Mouse (Mus musculus): ENCODE data around the gene Rnf41. TPM values are rescaled to one million over a fixed set of nuclear protein-coding genes. Genes with fewer than 3 reads are reported as not detected.

Rnf41 gene
- polyA plus RNA-seq, 1 experiment from 2014 or later = 35.2 TPM

DNA sequence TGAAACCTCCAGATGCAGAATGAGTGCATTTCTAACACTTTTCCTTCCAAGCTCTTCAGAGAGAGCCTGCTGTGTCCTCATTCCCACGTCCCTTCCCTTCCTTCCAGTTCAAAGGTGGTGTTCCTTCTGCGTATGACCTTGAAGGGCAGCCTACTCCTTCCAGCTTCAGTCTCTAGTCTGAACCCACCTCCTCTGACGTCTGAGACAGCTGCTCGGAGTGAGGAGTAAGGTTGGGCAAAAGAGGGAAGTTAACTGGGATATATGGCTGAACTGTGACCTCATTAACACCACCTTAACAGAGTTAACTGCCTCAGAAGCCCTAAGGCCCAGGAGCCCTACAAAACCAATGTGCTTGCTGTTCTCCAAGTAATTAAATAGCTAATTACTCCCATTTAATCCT is 40.9 kb upstream of the Rnf41 start:
- Histone ChIP-seq H3K4me3 (ENCODE audit: low read depth, low read length) (no peak overlapping the region), H3K27me3 (replicated peaks; ENCODE audit: control insufficient read depth, insufficient read depth, low read length) (no peaks in the 10 kb centered on the region), H3K4me2 (ENCODE audit: low read depth, low read length) (no peak overlapping the region), H3K9ac (ENCODE audit: low read depth, low read length) (no peak overlapping the region), H3K9me3 (ENCODE audit: control insufficient read depth, low read length) (no peaks in the 10 kb centered on the region), H3K36me3 (ENCODE audit: control insufficient read depth, insufficient read depth, low read length) (no peaks in the 10 kb centered on the region; the same call in 1 of the 2 replicates), H3K27ac (replicated peaks; ENCODE audit: low read depth, low read length) (no peak overlapping the region), H3K4me1 (ENCODE audit: control insufficient read depth, insufficient read depth, low read length) (peaks cover 4% of the 10 kb centered on the region; the same call in 1 of the 2 replicates)
- 51% methylated on average over 4 of the region's 4 CpGs for WGBS
- ATAC-seq (ENCODE audit: low read depth) (no peak), DNase-seq (ENCODE audit: low spot score) (no peak)

DNA sequence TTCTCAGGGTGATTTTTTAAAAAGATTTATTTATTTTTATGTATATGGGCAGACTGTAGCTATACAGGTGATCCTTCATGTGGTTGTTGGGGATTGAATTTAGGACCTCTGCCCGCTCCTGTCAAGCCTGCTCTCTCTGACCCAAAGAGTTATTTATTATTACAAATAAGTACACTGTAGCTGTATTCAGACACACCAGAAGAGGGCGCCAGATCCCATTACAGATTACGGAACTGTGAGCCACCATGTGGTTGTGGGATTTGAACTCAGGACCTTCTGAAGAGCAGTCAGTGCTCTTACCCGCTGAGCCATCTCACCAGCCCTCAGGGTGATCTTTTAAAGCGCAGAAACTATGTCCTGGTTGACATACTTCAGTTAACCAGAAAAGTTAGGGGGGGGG is 39.3 kb upstream of the Rnf41 start:
- H3K27ac ChIP-seq (replicated peaks; ENCODE audit: low read depth, low read length) = no peak overlapping the region
- H3K9me3 ChIP-seq (ENCODE audit: control insufficient read depth, low read length) = no peaks in the 10 kb centered on the region
- 83% methylated on average over 5 of the region's 5 CpGs for WGBS
- peaks cover 4% of the 10 kb centered on the region; the same call in 1 of the 2 replicates for H3K4me1 ChIP-seq (ENCODE audit: control insufficient read depth, insufficient read depth, low read length)
- no peaks in the 10 kb centered on the region for H3K27me3 ChIP-seq (replicated peaks; ENCODE audit: control insufficient read depth, insufficient read depth, low read length)
- ATAC-seq (ENCODE audit: low read depth) (no peak), DNase-seq (ENCODE audit: low spot score) (no peak)
- no peaks in the 10 kb centered on the region for H3K36me3 ChIP-seq (ENCODE audit: control insufficient read depth, insufficient read depth, low read length)
- no peak overlapping the region for H3K4me2 ChIP-seq (ENCODE audit: low read depth, low read length)
- H3K9ac ChIP-seq (ENCODE audit: low read depth, low read length) = no peak overlapping the region
- no peak overlapping the region for H3K4me3 ChIP-seq (ENCODE audit: low read depth, low read length)

DNA sequence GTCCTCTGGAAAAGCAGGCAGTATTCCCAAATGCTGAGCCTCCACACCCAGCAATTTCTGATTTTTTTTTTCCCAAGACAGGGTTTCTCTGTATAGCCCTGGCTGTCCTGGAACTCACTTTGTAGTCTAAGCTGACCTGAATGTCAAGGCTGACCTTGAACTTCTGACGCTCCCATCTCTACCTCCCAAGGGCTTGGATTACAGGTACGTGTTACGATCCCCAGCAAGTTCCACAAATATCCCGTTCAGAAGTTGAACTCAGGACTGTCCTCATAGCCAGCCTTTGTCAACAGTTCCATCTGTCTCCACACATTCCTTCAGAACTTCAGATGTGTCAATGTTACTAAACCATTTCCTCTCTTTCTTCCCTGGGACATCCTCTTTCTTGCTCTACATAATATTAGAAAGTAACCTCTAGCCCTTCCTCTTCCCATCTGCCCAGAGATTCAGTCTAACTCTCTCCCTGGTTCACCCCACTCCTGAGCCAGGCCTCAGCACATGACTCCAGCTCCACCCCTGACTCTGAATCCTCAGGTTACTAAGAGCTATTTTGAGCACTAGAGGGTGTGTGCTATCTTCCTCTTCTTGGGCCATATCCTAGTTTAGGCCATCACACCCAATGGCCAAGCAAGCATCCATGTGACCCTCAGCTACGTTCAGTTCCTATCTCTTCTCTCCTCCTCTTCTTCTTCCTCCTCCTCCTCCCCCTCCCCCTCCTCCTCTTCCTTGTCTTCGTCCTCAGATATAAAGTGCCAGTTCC is 38.3 kb upstream of the Rnf41 start:
- no peak overlapping the region for H3K4me2 ChIP-seq (ENCODE audit: low read depth, low read length)
- WGBS = 73% methylated on average over 6 of the region's 6 CpGs
- H3K27me3 ChIP-seq (replicated peaks; ENCODE audit: control insufficient read depth, insufficient read depth, low read length) = no peaks in the 10 kb centered on the region
- H3K4me1 ChIP-seq (ENCODE audit: control insufficient read depth, insufficient read depth, low read length) = peaks cover 3% of the 10 kb centered on the region
- no peak overlapping the region for H3K9ac ChIP-seq (ENCODE audit: low read depth, low read length)
- H3K4me3 ChIP-seq (ENCODE audit: low read depth, low read length) = no peak overlapping the region
- H3K36me3 ChIP-seq (ENCODE audit: control insufficient read depth, insufficient read depth, low read length) = no peaks in the 10 kb centered on the region
- no peaks in the 10 kb centered on the region for H3K9me3 ChIP-seq (ENCODE audit: control insufficient read depth, low read length)
- H3K27ac ChIP-seq (replicated peaks; ENCODE audit: low read depth, low read length) = no peak overlapping the region
- ATAC-seq (ENCODE audit: low read depth) = no peak
- no peak for DNase-seq (ENCODE audit: low spot score)

DNA sequence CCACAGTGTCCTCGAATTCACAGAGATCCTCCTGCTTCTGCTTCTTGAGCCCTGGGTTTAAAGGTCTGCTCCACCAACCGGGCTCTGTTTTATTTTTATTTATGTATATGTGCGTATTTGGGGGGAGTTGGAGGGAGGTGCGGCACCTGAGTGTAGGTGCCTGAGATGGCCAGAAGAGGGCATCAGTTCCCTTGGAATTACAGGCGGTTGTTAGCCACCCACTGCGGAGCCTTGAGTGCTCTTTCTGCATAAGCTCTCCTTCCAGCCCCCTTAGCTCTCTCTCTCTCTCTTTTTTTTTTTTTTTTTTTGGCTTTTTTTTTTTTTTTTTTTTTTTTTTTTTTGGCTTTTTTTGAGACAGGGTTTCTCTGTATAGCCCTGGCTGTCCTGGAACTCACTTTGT is 37.1 kb upstream of the Rnf41 start:
- no peak for ATAC-seq (ENCODE audit: low read depth)
- Histone ChIP-seq H3K4me1 (ENCODE audit: control insufficient read depth, insufficient read depth, low read length) (peaks cover 8% of the 10 kb centered on the region), H3K9me3 (ENCODE audit: control insufficient read depth, low read length) (no peaks in the 10 kb centered on the region), H3K4me2 (ENCODE audit: low read depth, low read length) (no peak overlapping the region), H3K9ac (ENCODE audit: low read depth, low read length) (no peak overlapping the region), H3K36me3 (ENCODE audit: control insufficient read depth, insufficient read depth, low read length) (peaks cover 12% of the 10 kb centered on the region), H3K4me3 (ENCODE audit: low read depth, low read length) (no peak overlapping the region), H3K27ac (replicated peaks; ENCODE audit: low read depth, low read length) (no peak overlapping the region), H3K27me3 (replicated peaks; ENCODE audit: control insufficient read depth, insufficient read depth, low read length) (no peaks in the 10 kb centered on the region)
- DNase-seq (ENCODE audit: low spot score) = no peak
- WGBS = 77% methylated on average over 6 of the region's 6 CpGs

DNA sequence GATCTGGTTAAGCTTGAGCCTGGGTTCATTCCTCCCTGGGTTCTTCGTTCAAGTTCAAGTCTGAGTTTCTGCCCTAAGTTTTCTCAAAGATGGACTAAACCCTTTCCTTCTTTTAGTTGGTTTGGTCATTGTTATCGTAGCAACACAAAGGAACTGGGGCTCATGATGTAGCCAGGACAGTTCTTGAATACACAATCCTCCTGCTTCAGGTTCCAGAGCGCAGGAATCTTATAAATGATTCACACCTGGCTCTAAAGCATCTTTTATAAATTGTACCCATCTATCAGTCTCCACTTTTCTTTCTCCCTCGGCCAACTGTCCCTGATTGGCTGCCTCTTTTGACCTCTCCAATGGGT is 35.4 kb upstream of the Rnf41 start:
- no peaks in the 10 kb centered on the region for H3K27me3 ChIP-seq (replicated peaks; ENCODE audit: control insufficient read depth, insufficient read depth, low read length)
- peak overlapping the region; percentile 75 for H3K4me3 ChIP-seq (ENCODE audit: low read depth, low read length)
- 44% methylated on average over 4 of the region's 4 CpGs for WGBS
- H3K9me3 ChIP-seq (ENCODE audit: control insufficient read depth, low read length) = no peaks in the 10 kb centered on the region
- H3K36me3 ChIP-seq (ENCODE audit: control insufficient read depth, insufficient read depth, low read length) = peaks cover 28% of the 10 kb centered on the region
- ATAC-seq (ENCODE audit: low read depth) (no peak), DNase-seq (ENCODE audit: low spot score) (no peak)
- H3K4me2 ChIP-seq (ENCODE audit: low read depth, low read length) = peak overlapping the region; percentile 74
- peaks cover 8% of the 10 kb centered on the region for H3K4me1 ChIP-seq (ENCODE audit: control insufficient read depth, insufficient read depth, low read length)
- H3K9ac ChIP-seq (ENCODE audit: low read depth, low read length) = peak overlapping the region; percentile 96
- peak overlapping the region; percentile 97 for H3K27ac ChIP-seq (replicated peaks; ENCODE audit: low read depth, low read length)

DNA sequence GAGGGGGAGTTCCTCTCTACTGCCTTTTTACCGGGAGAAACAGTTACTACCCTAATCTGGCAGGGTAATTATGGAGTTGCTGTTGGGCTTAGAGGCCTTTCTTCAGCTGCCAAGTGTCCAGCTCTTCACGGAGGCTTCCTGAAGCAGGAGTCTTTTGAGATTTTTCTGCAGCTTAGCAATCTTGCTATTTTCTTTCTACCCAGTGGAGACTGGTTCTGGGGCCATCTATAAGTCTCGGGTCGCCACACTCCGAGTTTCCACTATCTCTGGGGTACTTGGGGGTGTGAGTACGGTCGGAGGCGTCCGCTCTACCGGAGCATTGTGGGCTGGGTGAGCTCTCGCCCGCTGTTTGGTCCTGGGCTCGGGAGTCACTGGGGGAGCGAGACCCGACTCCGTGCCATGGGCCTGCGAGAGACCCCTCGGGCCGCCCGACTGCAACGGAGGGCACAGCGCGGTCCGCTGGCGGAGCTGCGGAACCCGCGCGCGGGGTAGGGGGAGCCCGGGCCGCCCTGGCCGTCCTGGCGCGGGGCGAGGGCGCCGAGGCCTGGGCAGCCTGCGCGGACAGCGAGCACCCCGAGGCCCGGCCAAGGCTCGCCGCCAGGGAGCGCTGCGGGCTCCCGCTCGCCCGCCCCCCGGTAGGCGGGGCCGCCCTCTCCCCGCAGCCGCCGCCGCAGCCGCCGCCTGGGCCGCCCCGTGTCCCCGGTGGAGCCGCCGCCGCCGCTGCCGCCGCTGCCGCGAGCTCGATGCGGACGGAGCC is 34.8 kb upstream of the Rnf41 start, which contains the start of gene Ankrd52:
TSS of gene Ankrd52 (plus strand) at position 661 of the 757 bp plus-strand sequence.
- Histone ChIP-seq H3K9me3 (ENCODE audit: control insufficient read depth, low read length) (no peaks in the 10 kb centered on the region), H3K4me2 (ENCODE audit: low read depth, low read length) (peak within 1 kb of the TSS; percentile 74), H3K36me3 (ENCODE audit: control insufficient read depth, insufficient read depth, low read length) (peaks cover 33% of the 10 kb centered on the region), H3K27me3 (replicated peaks; ENCODE audit: control insufficient read depth, insufficient read depth, low read length) (no peaks in the 10 kb centered on the region), H3K9ac (ENCODE audit: low read depth, low read length) (peak within 1 kb of the TSS; percentile 96), H3K4me1 (ENCODE audit: control insufficient read depth, insufficient read depth, low read length) (peaks cover 8% of the 10 kb centered on the region), H3K4me3 (ENCODE audit: low read depth, low read length) (peak within 1 kb of the TSS; percentile 75), H3K27ac (replicated peaks; ENCODE audit: low read depth, low read length) (peak within 1 kb of the TSS; percentile 97)
- ATAC-seq (ENCODE audit: low read depth) (peak; percentile 93), DNase-seq (ENCODE audit: low spot score) (peak; percentile 87)
- under 1% methylated on average over 32 of the region's 73 CpGs for WGBS

DNA sequence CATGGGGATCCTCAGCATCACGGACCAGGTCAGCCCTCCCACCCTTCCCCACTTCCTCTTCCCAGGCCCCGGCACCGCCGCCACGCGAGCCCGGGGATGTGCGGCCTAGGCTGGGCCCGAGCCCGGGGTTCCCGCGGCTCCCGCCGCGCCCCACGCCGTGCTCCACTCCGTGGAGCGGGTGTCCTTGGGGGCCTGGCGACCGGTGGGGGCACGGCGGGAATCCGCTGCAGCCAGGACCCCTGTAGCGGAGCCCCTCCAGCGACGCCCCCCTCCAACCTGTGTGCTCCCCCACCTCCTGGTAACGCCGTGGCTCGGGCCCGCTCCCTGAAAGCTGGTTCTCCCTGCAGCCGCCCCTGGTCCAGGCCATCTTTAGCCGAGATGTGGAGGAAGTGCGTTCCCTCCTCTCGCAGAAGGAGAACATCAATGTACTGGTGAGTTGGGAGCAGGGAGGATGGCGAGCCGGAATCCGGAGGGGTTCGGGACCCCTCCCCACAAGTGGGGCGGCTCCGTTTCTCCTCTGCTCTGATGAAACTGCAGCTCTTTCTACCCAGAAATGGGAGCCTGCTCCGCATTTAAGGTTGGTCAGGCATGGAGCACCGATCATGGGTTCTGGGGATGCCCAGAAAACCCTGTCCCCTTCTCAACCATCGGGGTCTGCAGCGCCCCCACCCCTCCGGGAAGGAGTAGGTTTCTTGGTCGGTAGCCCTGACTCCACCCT is 34.1 kb upstream of the Rnf41 start:
- DNase-seq (ENCODE audit: low spot score) = peak; percentile 72
- peak overlapping the region; percentile 75 for H3K4me3 ChIP-seq (ENCODE audit: low read depth, low read length)
- H3K27ac ChIP-seq (replicated peaks; ENCODE audit: low read depth, low read length) = peak overlapping the region; percentile 97
- peak; percentile 71 for ATAC-seq (ENCODE audit: low read depth)
- H3K9me3 ChIP-seq (ENCODE audit: control insufficient read depth, low read length) = no peaks in the 10 kb centered on the region
- peaks cover 40% of the 10 kb centered on the region for H3K36me3 ChIP-seq (ENCODE audit: control insufficient read depth, insufficient read depth, low read length)
- peak overlapping the region; percentile 74 for H3K4me2 ChIP-seq (ENCODE audit: low read depth, low read length)
- peaks cover 8% of the 10 kb centered on the region for H3K4me1 ChIP-seq (ENCODE audit: control insufficient read depth, insufficient read depth, low read length)
- 1% methylated on average over 17 of the region's 47 CpGs for WGBS
- no peaks in the 10 kb centered on the region for H3K27me3 ChIP-seq (replicated peaks; ENCODE audit: control insufficient read depth, insufficient read depth, low read length)
- peak overlapping the region; percentile 96 for H3K9ac ChIP-seq (ENCODE audit: low read depth, low read length)

DNA sequence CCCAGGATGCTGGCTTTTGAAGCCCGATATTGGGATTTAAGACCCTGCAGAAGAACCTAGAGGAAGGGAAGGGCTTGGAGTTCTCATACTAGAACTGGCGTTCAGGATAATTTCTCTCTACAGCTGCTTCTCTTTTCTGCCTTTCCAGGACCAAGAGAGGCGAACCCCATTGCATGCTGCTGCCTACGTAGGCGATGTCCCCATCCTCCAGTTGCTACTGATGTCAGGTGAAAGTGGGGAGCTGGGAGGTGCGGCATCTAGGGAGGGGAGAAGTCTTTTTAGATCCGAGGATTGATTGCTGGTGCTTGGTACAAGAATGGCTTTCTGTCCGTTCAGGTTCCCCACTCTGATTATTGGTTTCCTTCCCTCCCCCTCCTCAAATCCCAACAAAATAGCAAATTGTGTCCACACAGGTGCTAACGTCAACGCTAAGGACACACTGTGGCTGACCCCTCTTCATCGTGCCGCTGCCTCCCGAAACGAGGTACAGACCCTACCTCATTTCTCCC is 33.5 kb upstream of the Rnf41 start:
- H3K4me1 ChIP-seq (ENCODE audit: control insufficient read depth, insufficient read depth, low read length) = peaks cover 8% of the 10 kb centered on the region
- 52% methylated on average over 14 of the region's 14 CpGs for WGBS
- H3K27me3 ChIP-seq (replicated peaks; ENCODE audit: control insufficient read depth, insufficient read depth, low read length) = no peaks in the 10 kb centered on the region
- peak overlapping the region; percentile 74 for H3K4me2 ChIP-seq (ENCODE audit: low read depth, low read length)
- H3K4me3 ChIP-seq (ENCODE audit: low read depth, low read length) = peak overlapping the region; percentile 75
- H3K36me3 ChIP-seq (ENCODE audit: control insufficient read depth, insufficient read depth, low read length) = peaks cover 46% of the 10 kb centered on the region
- H3K27ac ChIP-seq (replicated peaks; ENCODE audit: low read depth, low read length) = peak overlapping the region; percentile 97
- ATAC-seq (ENCODE audit: low read depth) = no peak
- no peak for DNase-seq (ENCODE audit: low spot score)
- no peaks in the 10 kb centered on the region for H3K9me3 ChIP-seq (ENCODE audit: control insufficient read depth, low read length)
- peak overlapping the region; percentile 96 for H3K9ac ChIP-seq (ENCODE audit: low read depth, low read length)

All from embryonic facial prominence, embryonic 14.5 days (tissue).